Mouse (Mus musculus): ENCODE results near the gene Wscd2. TPM values are rescaled to one million over a fixed set of nuclear protein-coding genes. Genes with fewer than 3 reads are reported as not detected.

The Wscd2 gene
- polyA plus RNA-seq, 1 experiment = 28.9 TPM

GRCm38 (mm10) chr5:113638055-113638454 is 147.9 kb downstream of the Wscd2 start:
- TF ChIP-seq CTCF (IDR thresholded peaks at IDR 0.05; ENCODE audit: extremely low read depth, insufficient read depth, low read length) (no peak), POLR2A (IDR thresholded peaks at IDR 0.05; ENCODE audit: extremely low read depth, insufficient read depth, low read length) (no peak)
- no peak overlapping the region for H3K4me3 ChIP-seq (ENCODE audit: insufficient read depth, low read length)
- no peak overlapping the region for H3K27ac ChIP-seq (ENCODE audit: insufficient read depth, low read length)
- peaks cover 3% of the 10 kb centered on the region; the same call in 1 of the 2 replicates for H3K4me1 ChIP-seq (ENCODE audit: control insufficient read depth, insufficient read depth, low read length)

DNA sequence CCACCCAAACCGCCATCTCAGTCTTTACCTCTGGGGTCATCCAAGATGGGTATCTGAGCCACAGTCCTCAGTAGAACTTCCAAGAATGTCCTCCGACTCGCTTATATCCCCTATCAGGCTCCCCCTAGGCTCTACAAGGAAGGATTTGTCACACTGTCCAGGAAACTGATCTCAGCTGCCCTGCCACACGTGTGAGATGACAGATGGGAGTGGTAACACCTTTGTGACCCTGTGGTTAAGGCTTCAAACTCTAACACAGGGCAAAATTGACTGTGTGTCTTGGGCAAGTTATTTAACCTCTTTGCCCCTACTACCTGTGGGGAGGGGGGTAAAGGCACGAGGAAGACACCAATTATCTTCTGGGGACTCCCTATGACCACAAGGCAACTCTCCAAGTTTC is 149.0 kb downstream of the Wscd2 start:
- H3K4me1 ChIP-seq (ENCODE audit: control insufficient read depth, insufficient read depth, low read length) = peaks cover 3% of the 10 kb centered on the region; the same call in 1 of the 2 replicates
- TF ChIP-seq CTCF (IDR thresholded peaks at IDR 0.05; ENCODE audit: extremely low read depth, insufficient read depth, low read length) = no peak
- no peak for TF ChIP-seq POLR2A (IDR thresholded peaks at IDR 0.05; ENCODE audit: extremely low read depth, insufficient read depth, low read length)
- no peak overlapping the region for H3K4me3 ChIP-seq (ENCODE audit: insufficient read depth, low read length)
- no peak overlapping the region for H3K27ac ChIP-seq (ENCODE audit: insufficient read depth, low read length)

Other genes with a start within 250 kb of the Wscd2 start
- gene Sgsm1, start 179.5 kb upstream of the Wscd2 start, polyA plus RNA-seq (2012; rRNA removed) = 57.3 and 58.1 TPM in 2 replicates
- gene Aym1, start 133.0 kb upstream of the Wscd2 start, polyA plus RNA-seq (2012; rRNA removed) = 0.25 and 0.32 TPM in 2 replicates
- 3.9 and 4.0 TPM in 2 replicates for gene Cmklr1, start 160.1 kb downstream of the Wscd2 start, polyA plus RNA-seq (2012; rRNA removed)
- gene 1700069L16Rik, start 234.4 kb downstream of the Wscd2 start, polyA plus RNA-seq (2012; rRNA removed) = not detected in 2 replicates
- 8.2 and 8.5 TPM in 2 replicates for gene Ficd, start 245.5 kb downstream of the Wscd2 start, polyA plus RNA-seq (2012; rRNA removed)